Mouse (Mus musculus) hindbrain, embryonic 16.5 days (tissue): ENCODE measurements around the gene Lum. TPM values are rescaled to one million over a fixed set of nuclear protein-coding genes. Genes with fewer than 3 reads are reported as not detected.

ENCODE experiments used
- polyA plus RNA-seq: library from polyadenylated mRNA; unstranded; fragments of >200 nt; fragmentation: Nextera tagmentation; extraction: Ambion mirVana; gene quantifications from 2 replicates; pipeline ENCODE4 v1.2.1, GENCODE M21; 2015

Gene Lum
- polyA plus RNA-seq, 1 experiment from 2014 or later = 16.5 TPM

Other genes starting within 250 kb of the Lum start
- 73.6 and 88.8 TPM in 2 replicates for gene Dcn, start 85.5 kb upstream of the Lum start, polyA plus RNA-seq
- 2.6 TPM in 1 of 2 replicates, not detected in the other for gene Kera, start 41.8 kb downstream of the Lum start, polyA plus RNA-seq
- gene Epyc, start 78.9 kb downstream of the Lum start, polyA plus RNA-seq = 0.21 and 1.2 TPM in 2 replicates
- gene Ccer1, start 127.9 kb downstream of the Lum start, polyA plus RNA-seq = not detected in 2 replicates
- gene C030005K15Rik, start 161.6 kb downstream of the Lum start, polyA plus RNA-seq = not detected in 2 replicates